Mouse (Mus musculus): ENCODE results near the gene Nbeal1. TPM values are rescaled to one million over a fixed set of nuclear protein-coding genes. Genes with fewer than 3 reads are reported as not detected.

Nbeal1 gene
- polyA plus RNA-seq (2011; ENCODE audit: insufficient read depth, insufficient read length, low read depth, missing spikeins), result 42.0 and 44.0 TPM in 2 replicates

- peak within 1 kb of the TSS; percentile 79 for H3K9ac ChIP-seq (ENCODE audit: low read depth, poor library complexity, severe bottlenecking)
- H3K27me3 ChIP-seq (ENCODE audit: control insufficient read depth, insufficient read depth, low read length, poor library complexity, severe bottlenecking), result no peaks in the 10 kb centered on the region
- H3K4me3 ChIP-seq (ENCODE audit: low read depth, low read length), result peak within 1 kb of the TSS; percentile 95
- no peaks in the 10 kb centered on the region for H3K36me3 ChIP-seq (ENCODE audit: control insufficient read depth, insufficient read depth, low read length, poor library complexity, severe bottlenecking)
- no peaks in the 10 kb centered on the region for H3K9me3 ChIP-seq (replicated peaks; ENCODE audit: control insufficient read depth, insufficient read depth, low read length, poor library complexity, severe bottlenecking)
- TF ChIP-seq CTCF (IDR thresholded peaks at IDR 0.05; ENCODE audit: low read depth, low read length), result no peak
- peak; percentile 31; the same call in 1 of the 2 replicates for TF ChIP-seq EP300 (IDR thresholded peaks at IDR 0.05; ENCODE audit: insufficient read depth, low read depth, low read length)
- peaks cover 1% of the 10 kb centered on the region for H3K4me1 ChIP-seq (ENCODE audit: control insufficient read depth, insufficient read depth, low read length)
- peak within 1 kb of the TSS; percentile 77 for H3K27ac ChIP-seq (ENCODE audit: insufficient read depth, low read length)
These were observed at the start of gene Nbeal1 for GRCm38 (mm10) chr1:60179932-60180783. Nbeal1 (plus strand) TSS chr1:60180599.

GRCm38 (mm10) chr1:60137346-60137745, 43.1 kb upstream of the Nbeal1 start:
- TF ChIP-seq EP300 (IDR thresholded peaks at IDR 0.05; ENCODE audit: insufficient read depth, low read depth, low read length), result no peak
- no peak for TF ChIP-seq CTCF (IDR thresholded peaks at IDR 0.05; ENCODE audit: low read depth, low read length)
- TF ChIP-seq POLR2A (IDR thresholded peaks at IDR 0.05; ENCODE audit: insufficient read depth, low read length), result no peak
- H3K4me1 ChIP-seq (ENCODE audit: control insufficient read depth, insufficient read depth, low read length), result no peaks in the 10 kb centered on the region
- H3K9me3 ChIP-seq (replicated peaks; ENCODE audit: control insufficient read depth, insufficient read depth, low read length, poor library complexity, severe bottlenecking), result no peaks in the 10 kb centered on the region
- H3K36me3 ChIP-seq (ENCODE audit: control insufficient read depth, insufficient read depth, low read length, poor library complexity, severe bottlenecking), result no peaks in the 10 kb centered on the region
- no peak overlapping the region for H3K27ac ChIP-seq (ENCODE audit: insufficient read depth, low read length)
- H3K9ac ChIP-seq (ENCODE audit: low read depth, poor library complexity, severe bottlenecking), result no peak overlapping the region
- H3K27me3 ChIP-seq (ENCODE audit: control insufficient read depth, insufficient read depth, low read length, poor library complexity, severe bottlenecking), result no peaks in the 10 kb centered on the region
- no peak overlapping the region for H3K4me3 ChIP-seq (ENCODE audit: low read depth, low read length)

GRCm38 (mm10) chr1:60152700-60153099, 27.7 kb upstream of the Nbeal1 start:
- Histone ChIP-seq H3K4me3 (ENCODE audit: low read depth, low read length) (no peak overlapping the region), H3K36me3 (ENCODE audit: control insufficient read depth, insufficient read depth, low read length, poor library complexity, severe bottlenecking) (no peaks in the 10 kb centered on the region)
- TF ChIP-seq POLR2A (IDR thresholded peaks at IDR 0.05; ENCODE audit: insufficient read depth, low read length) (no peak), EP300 (IDR thresholded peaks at IDR 0.05; ENCODE audit: insufficient read depth, low read depth, low read length) (no peak), CTCF (IDR thresholded peaks at IDR 0.05; ENCODE audit: low read depth, low read length) (peak; percentile 43)

GRCm38 (mm10) chr1:60156651-60157050, 23.7 kb upstream of the Nbeal1 start:
- Histone ChIP-seq H3K36me3 (ENCODE audit: control insufficient read depth, insufficient read depth, low read length, poor library complexity, severe bottlenecking) (no peaks in the 10 kb centered on the region), H3K27ac (ENCODE audit: insufficient read depth, low read length) (no peak overlapping the region), H3K4me1 (ENCODE audit: control insufficient read depth, insufficient read depth, low read length) (no peaks in the 10 kb centered on the region), H3K9ac (ENCODE audit: low read depth, poor library complexity, severe bottlenecking) (no peak overlapping the region), H3K4me3 (ENCODE audit: low read depth, low read length) (no peak overlapping the region), H3K9me3 (replicated peaks; ENCODE audit: control insufficient read depth, insufficient read depth, low read length, poor library complexity, severe bottlenecking) (no peaks in the 10 kb centered on the region), H3K27me3 (ENCODE audit: control insufficient read depth, insufficient read depth, low read length, poor library complexity, severe bottlenecking) (no peaks in the 10 kb centered on the region)
- TF ChIP-seq POLR2A (IDR thresholded peaks at IDR 0.05; ENCODE audit: insufficient read depth, low read length), result no peak
- no peak for TF ChIP-seq EP300 (IDR thresholded peaks at IDR 0.05; ENCODE audit: insufficient read depth, low read depth, low read length)
- no peak for TF ChIP-seq CTCF (IDR thresholded peaks at IDR 0.05; ENCODE audit: low read depth, low read length)

More at GRCm38 (mm10) chr1:60152700-60153099, 27.7 kb upstream of the Nbeal1 start:
- Histone ChIP-seq H3K4me1 (ENCODE audit: control insufficient read depth, insufficient read depth, low read length) (no peaks in the 10 kb centered on the region), H3K9me3 (replicated peaks; ENCODE audit: control insufficient read depth, insufficient read depth, low read length, poor library complexity, severe bottlenecking) (no peaks in the 10 kb centered on the region), H3K9ac (ENCODE audit: low read depth, poor library complexity, severe bottlenecking) (no peak overlapping the region), H3K27ac (ENCODE audit: insufficient read depth, low read length) (no peak overlapping the region), H3K27me3 (ENCODE audit: control insufficient read depth, insufficient read depth, low read length, poor library complexity, severe bottlenecking) (no peaks in the 10 kb centered on the region)

GRCm38 (mm10) chr1:60158411-60158810, 22.0 kb upstream of the Nbeal1 start:
- Histone ChIP-seq H3K9ac (ENCODE audit: low read depth, poor library complexity, severe bottlenecking) (no peak overlapping the region), H3K9me3 (replicated peaks; ENCODE audit: control insufficient read depth, insufficient read depth, low read length, poor library complexity, severe bottlenecking) (no peaks in the 10 kb centered on the region), H3K27ac (ENCODE audit: insufficient read depth, low read length) (no peak overlapping the region), H3K4me1 (ENCODE audit: control insufficient read depth, insufficient read depth, low read length) (no peaks in the 10 kb centered on the region), H3K36me3 (ENCODE audit: control insufficient read depth, insufficient read depth, low read length, poor library complexity, severe bottlenecking) (no peaks in the 10 kb centered on the region), H3K27me3 (ENCODE audit: control insufficient read depth, insufficient read depth, low read length, poor library complexity, severe bottlenecking) (no peaks in the 10 kb centered on the region), H3K4me3 (ENCODE audit: low read depth, low read length) (no peak overlapping the region)
- TF ChIP-seq POLR2A (IDR thresholded peaks at IDR 0.05; ENCODE audit: insufficient read depth, low read length) (no peak), CTCF (IDR thresholded peaks at IDR 0.05; ENCODE audit: low read depth, low read length) (no peak), EP300 (IDR thresholded peaks at IDR 0.05; ENCODE audit: insufficient read depth, low read depth, low read length) (no peak)

GRCm38 (mm10) chr1:60163676-60164075, 16.7 kb upstream of the Nbeal1 start:
- Histone ChIP-seq H3K9me3 (replicated peaks; ENCODE audit: control insufficient read depth, insufficient read depth, low read length, poor library complexity, severe bottlenecking) (no peaks in the 10 kb centered on the region), H3K27me3 (ENCODE audit: control insufficient read depth, insufficient read depth, low read length, poor library complexity, severe bottlenecking) (no peaks in the 10 kb centered on the region), H3K27ac (ENCODE audit: insufficient read depth, low read length) (no peak overlapping the region), H3K36me3 (ENCODE audit: control insufficient read depth, insufficient read depth, low read length, poor library complexity, severe bottlenecking) (no peaks in the 10 kb centered on the region), H3K4me3 (ENCODE audit: low read depth, low read length) (no peak overlapping the region), H3K9ac (ENCODE audit: low read depth, poor library complexity, severe bottlenecking) (no peak overlapping the region), H3K4me1 (ENCODE audit: control insufficient read depth, insufficient read depth, low read length) (no peaks in the 10 kb centered on the region)
- TF ChIP-seq EP300 (IDR thresholded peaks at IDR 0.05; ENCODE audit: insufficient read depth, low read depth, low read length) (no peak), POLR2A (IDR thresholded peaks at IDR 0.05; ENCODE audit: insufficient read depth, low read length) (no peak), CTCF (IDR thresholded peaks at IDR 0.05; ENCODE audit: low read depth, low read length) (no peak)

Data from ES-Bruce4 (cell line).